Mouse (Mus musculus) lung, embryonic 16.5 days (tissue): ENCODE measurements around the gene Twistnb. TPM values are rescaled to one million over a fixed set of nuclear protein-coding genes. Genes with fewer than 3 reads are reported as not detected.

Source experiments
- polyA plus RNA-seq: library from polyadenylated mRNA; unstranded; fragments of >200 nt; fragmentation: Nextera tagmentation; extraction: Ambion mirVana; gene quantifications from 2 replicates; pipeline ENCODE4 v1.2.1, GENCODE M21; 2015

Twistnb gene
- polyA plus RNA-seq, 1 experiment from 2014 or later, result 50.9 TPM

Other genes starting within 250 kb of the Twistnb start
- 4.0 and 6.0 TPM in 2 replicates for gene Efcab10, start 34.8 kb upstream of the Twistnb start, polyA plus RNA-seq